Mouse (Mus musculus) CH12.LX (cell line): ENCODE results near the gene Tulp1. TPM values are rescaled to one million over a fixed set of nuclear protein-coding genes. Genes with fewer than 3 reads are reported as not detected.
A peak's percentile ranks its signal among the peaks of the same experiment; 100 is the strongest.

Experiments used
- DNase-seq: peaks from one replicate; pipeline ENCODE4 v3.0.0-alpha.2; 2013; ENCODE audit errors: extremely low read depth
- H3K27ac ChIP-seq: 2 replicates; pipeline ENCODE4 v1.5.1; 2012; ENCODE audit warnings: low read depth, mild to moderate bottlenecking, control low read depth, moderate library complexity; ENCODE audit not compliant: insufficient read depth
- H3K27me3 ChIP-seq: replicated peaks from 2 replicates; pipeline ENCODE3; 2012; ENCODE audit warnings: inconsistent platforms
- H3K36me3 ChIP-seq, 2 experiments: replicated peaks in 1 of 2; 2 replicates each; pipeline versions ENCODE3 to v1.6.1; 2012; ENCODE audit warnings: inconsistent platforms in 1 of 2, low read length in 1 of 2, mild to moderate bottlenecking in 1 of 2, mixed read lengths in 1 of 2, moderate library complexity in 1 of 2; ENCODE audit not compliant: control insufficient read depth in 1 of 2, insufficient read depth in 1 of 2
- H3K4me1 ChIP-seq, 2 experiments: 2 replicates each; pipeline ENCODE4 v1.6.1; 2012; ENCODE audit warnings: inconsistent platforms in 1 of 2, moderate library complexity in 1 of 2; ENCODE audit not compliant: insufficient read depth in 2 of 2, control insufficient read depth in 1 of 2
- H3K4me2 ChIP-seq: 2 replicates; pipeline ENCODE4 v1.6.1; 2012; ENCODE audit warnings: low read depth, mild to moderate bottlenecking, control low read depth; ENCODE audit not compliant: poor library complexity, insufficient read depth, severe bottlenecking
- H3K4me3 ChIP-seq, 3 experiments: fragments of 150-350 bp in 1 of 3; sonication (generic) in 1 of 3; replicated peaks in 1 of 3; 2 replicates each; pipeline versions ENCODE3 to v1.5.1; 2011 to 2012; ENCODE audit warnings: low read depth in 2 of 3, low read length in 2 of 3, mild to moderate bottlenecking in 2 of 3, moderate library complexity in 2 of 3, control low read depth in 1 of 3, improper control_type of control experiment in 1 of 3, inconsistent platforms in 1 of 3, mixed read lengths in 1 of 3; ENCODE audit not compliant: poor library complexity in 1 of 3
- H3K79me2 ChIP-seq: replicated peaks from 2 replicates; pipeline ENCODE4 v1.6.1; 2012; ENCODE audit warnings: mild to moderate bottlenecking, moderate library complexity; ENCODE audit not compliant: control insufficient read depth, poor library complexity, insufficient read depth, severe bottlenecking; ENCODE audit errors: extremely low read depth
- H3K9ac ChIP-seq: 2 replicates; pipeline ENCODE4 v1.6.1; 2012; ENCODE audit warnings: low read depth, mild to moderate bottlenecking, control low read depth, moderate library complexity; ENCODE audit not compliant: insufficient read depth
- H3K9me3 ChIP-seq: replicated peaks from 2 replicates; pipeline ENCODE3; 2012; ENCODE audit warnings: low read length, inconsistent platforms, mixed read lengths
- BHLHE40 ChIP-seq: IDR thresholded peaks from 2 replicates; pipeline ENCODE4 v1.6.1; 2011; ENCODE audit warnings: mild to moderate bottlenecking, low read depth, low read length, improper control_type of control experiment
- CHD2 ChIP-seq: IDR thresholded peaks from 2 replicates; pipeline ENCODE4 v1.6.1; 2011; ENCODE audit warnings: low read length, improper control_type of control experiment
- CTCF ChIP-seq, 2 experiments: IDR thresholded peaks in 1 of 2; conservative IDR thresholded peaks in 1 of 2; 2 replicates each; pipeline ENCODE4 v1.5.1; 2011 to 2012; ENCODE audit warnings: low read depth in 2 of 2, low read length in 2 of 2, improper control_type of control experiment in 1 of 2, inconsistent platforms in 1 of 2, mild to moderate bottlenecking in 1 of 2, moderate library complexity in 1 of 2
- E2F4 ChIP-seq: IDR thresholded peaks from 2 replicates; pipeline ENCODE4 v1.6.1; 2011; ENCODE audit warnings: low read depth, low read length, improper control_type of control experiment; ENCODE audit not compliant: insufficient replicate concordance
- ELF1 ChIP-seq: IDR thresholded peaks from 2 replicates; pipeline ENCODE4 v1.6.1; 2014; ENCODE audit warnings: low read depth, mild to moderate bottlenecking, inconsistent platforms, low read length, improper control_type of control experiment
- EP300 ChIP-seq: IDR thresholded peaks from 2 replicates; pipeline ENCODE4 v1.6.1; 2011; ENCODE audit warnings: low read length, improper control_type of control experiment
- ETS1 ChIP-seq: conservative IDR thresholded peaks from 2 replicates; pipeline ENCODE4 v1.6.1; 2012; ENCODE audit warnings: low read depth, mild to moderate bottlenecking, inconsistent platforms, low read length, improper control_type of control experiment, moderate library complexity
- GABPA ChIP-seq: IDR thresholded peaks from 2 replicates; pipeline ENCODE4 v1.6.1; 2012; ENCODE audit warnings: low read depth, low read length, improper control_type of control experiment, inconsistent platforms; ENCODE audit not compliant: insufficient replicate concordance
- HCFC1 ChIP-seq: IDR thresholded peaks from 2 replicates; pipeline ENCODE4 v1.6.1; 2012; ENCODE audit warnings: low read depth, mild to moderate bottlenecking, inconsistent platforms, low read length, improper control_type of control experiment
- JUN ChIP-seq: IDR thresholded peaks from 2 replicates; pipeline ENCODE4 v1.6.1; 2011; ENCODE audit warnings: low read depth, mild to moderate bottlenecking, low read length, improper control_type of control experiment, moderate library complexity; ENCODE audit not compliant: insufficient read depth
- KAT2A ChIP-seq: IDR thresholded peaks from 2 replicates; pipeline ENCODE4 v1.6.1; 2012; ENCODE audit warnings: low read length, improper control_type of control experiment, inconsistent platforms; ENCODE audit not compliant: insufficient replicate concordance
- MAFK ChIP-seq: IDR thresholded peaks from 2 replicates; pipeline ENCODE4 v1.6.1; 2011; ENCODE audit warnings: low read length, improper control_type of control experiment; ENCODE audit not compliant: insufficient replicate concordance
- MAX ChIP-seq: IDR thresholded peaks from 2 replicates; pipeline ENCODE4 v1.6.1; 2011; ENCODE audit warnings: low read length, improper control_type of control experiment
- MAZ ChIP-seq: IDR thresholded peaks from 2 replicates; pipeline ENCODE4 v1.6.1; 2012; ENCODE audit warnings: low read depth, mild to moderate bottlenecking, inconsistent platforms, low read length, improper control_type of control experiment, moderate library complexity
- MEF2A ChIP-seq: IDR thresholded peaks from 2 replicates; pipeline ENCODE4 v1.6.1; 2014; ENCODE audit warnings: low read depth, mild to moderate bottlenecking, inconsistent platforms, low read length, improper control_type of control experiment, borderline replicate concordance
- MXI1 ChIP-seq: IDR thresholded peaks from 2 replicates; pipeline ENCODE4 v1.6.1; 2011; ENCODE audit warnings: mild to moderate bottlenecking, low read depth, low read length, improper control_type of control experiment
- MYC ChIP-seq: IDR thresholded peaks from 2 replicates; pipeline ENCODE4 v1.6.1; 2011; ENCODE audit warnings: low read depth, mild to moderate bottlenecking, improper control_type of control experiment, low read length
- NELFE ChIP-seq: IDR thresholded peaks from 2 replicates; pipeline ENCODE4 v1.6.1; 2011; ENCODE audit warnings: low read depth, low read length, improper control_type of control experiment
- NRF1 ChIP-seq: IDR thresholded peaks from 2 replicates; pipeline ENCODE4 v1.6.1; 2014; ENCODE audit warnings: low read depth, mild to moderate bottlenecking, inconsistent platforms, low read length, improper control_type of control experiment, moderate library complexity
- POLR2A ChIP-seq: IDR thresholded peaks from 2 replicates; pipeline ENCODE4 v1.6.1; 2011; ENCODE audit warnings: low read depth, mild to moderate bottlenecking, improper control_type of control experiment, low read length
- RAD21 ChIP-seq: IDR thresholded peaks from 2 replicates; pipeline ENCODE4 v1.6.1; 2011; ENCODE audit warnings: low read depth, mild to moderate bottlenecking, low read length, improper control_type of control experiment, moderate library complexity
- RCOR1 ChIP-seq: conservative IDR thresholded peaks from 2 replicates; pipeline ENCODE4 v1.6.1; 2012; ENCODE audit warnings: low read depth, mild to moderate bottlenecking, inconsistent platforms, low read length, improper control_type of control experiment
- SIN3A ChIP-seq: IDR thresholded peaks from 2 replicates; pipeline ENCODE4 v1.6.1; 2012; ENCODE audit warnings: low read length, improper control_type of control experiment, inconsistent platforms
- SMC3 ChIP-seq: IDR thresholded peaks from 2 replicates; pipeline ENCODE4 v1.6.1; 2011; ENCODE audit warnings: low read depth, low read length, improper control_type of control experiment
- TCF12 ChIP-seq: IDR thresholded peaks from 2 replicates; pipeline ENCODE4 v1.6.1; 2014; ENCODE audit warnings: low read depth, mild to moderate bottlenecking, inconsistent platforms, low read length, improper control_type of control experiment
- ZC3H11A ChIP-seq: IDR thresholded peaks from 2 replicates; pipeline ENCODE4 v1.6.1; 2012; ENCODE audit warnings: low read depth, mild to moderate bottlenecking, inconsistent platforms, low read length, improper control_type of control experiment
- ZKSCAN1 ChIP-seq: IDR thresholded peaks from 2 replicates; pipeline ENCODE4 v1.6.1; 2012; ENCODE audit warnings: low read depth, inconsistent platforms, low read length, improper control_type of control experiment, borderline replicate concordance
- dilution Hi-C: fragments of 300-500 bp; cut with MboI; formaldehyde crosslinking; loops from 2 replicates; pipeline ENCODE4 v1.14.3; 2020; ENCODE audit warnings: low sequenced_read_pairs; ENCODE audit not compliant: extremely low pct_unique_long_range_greater_than_20kb, extremely low pct_ligation_motif_present
- in situ Hi-C: fragments of 300-500 bp; cut with MboI; formaldehyde crosslinking; loops from 3 replicates; pipeline ENCODE4 v1.14.3; 2019; ENCODE audit warnings: low sequenced_read_pairs, low pct_ligation_motif_present, low pct_unique_long_range_greater_than_20kb, mixed read lengths
- polyA plus RNA-seq: library from polyadenylated mRNA; unstranded; fragments of >175 nt; gene quantifications from 2 replicates; pipeline ENCODE4 v1.2.1, GENCODE M21; 2012; ENCODE audit warnings: low read depth; ENCODE audit not compliant: insufficient read length
- total RNA-seq, 2 experiments: library from RNA; depleted of rRNA; stranded (reverse); fragments of 300-350 nt in 1 of 2; fragments of >200 nt in 1 of 2; gene quantifications; 2 replicates each; pipeline ENCODE4 v1.2.3; 2012 to 2014

The Tulp1 gene
- total and polyA plus RNA-seq, 3 experiments = not detected

DNA sequence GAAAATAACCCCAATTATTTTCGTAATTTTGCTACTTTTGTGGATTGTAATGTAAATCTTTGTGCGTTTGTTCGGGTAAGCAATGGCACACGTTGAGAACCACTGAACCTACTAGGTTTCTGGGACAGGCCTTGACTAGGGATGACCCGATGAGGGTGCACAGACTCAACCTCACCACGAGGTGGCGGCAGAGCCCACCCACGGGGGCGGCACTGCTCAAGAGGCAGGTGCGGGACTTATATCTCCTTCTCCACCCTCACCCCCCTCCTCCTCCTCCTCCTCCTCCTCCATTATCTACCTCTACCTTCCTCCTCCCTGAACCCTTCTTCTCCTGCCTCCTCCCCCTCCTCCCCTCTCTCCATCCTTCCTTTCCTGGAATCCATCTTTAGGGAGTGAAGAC is 8.8 kb upstream of the Tulp1 start:
- in situ Hi-C loops (loop anchor here (10.0 kb wide), 1 partner anchor 161 kb away; the partner anchor contains the start of gene Armc12), dilution Hi-C loops (no loop called here)
- peaks cover 0 to 4% of the 10 kb centered on the region in 2 experiments; a peak in 1 of 4 replicates for H3K4me1 ChIP-seq
- H3K79me2 ChIP-seq = no peaks in the 10 kb centered on the region
- H3K27me3 ChIP-seq = peaks cover 8% of the 10 kb centered on the region
- no peak overlapping the region for H3K4me3 ChIP-seq
- no peak overlapping the region for H3K27ac ChIP-seq
- no peaks in the 10 kb centered on the region for H3K36me3 ChIP-seq
- TF ChIP-seq BHLHE40 (peak; percentile 42; the same call in 1 of the 2 replicates), MEF2A (no peak), TCF12 (0 out of 2 replicates have a peak, but pooled peaks have one; percentile 36), ETS1 (no peak), NELFE (0 out of 2 replicates have a peak, but pooled peaks have one; percentile 32), ZC3H11A (peak; percentile 38; the same call in 1 of the 2 replicates), JUN (no peak), SIN3A (no peak), SMC3 (peak; percentile 86), MAX (no peak), MAZ (0 out of 2 replicates have a peak, but pooled peaks have one; percentile 34), E2F4 (no peak), RCOR1 (no peak), RAD21 (peak; percentile 85), KAT2A (no peak), NRF1 (no peak; the same call in 1 of the 2 replicates), MYC (peak; percentile 41; the same call in 1 of the 2 replicates), HCFC1 (no peak), MXI1 (0 out of 2 replicates have a peak, but pooled peaks have one; percentile 41), CTCF (conservative IDR thresholded peaks at IDR 0.05 in 1 of 2, IDR thresholded peaks at IDR 0.05 in 1 of 2; ENCODE audit: low read depth in 2 of 2, low read length in 2 of 2) (peak; percentile 65 to 91), CHD2 (no peak)
- TF ChIP-seq, all 38 proteins: peak for 10
- Histone ChIP-seq H3K9me3 (no peaks in the 10 kb centered on the region), H3K9ac (no peak overlapping the region), H3K4me2 (peak overlapping the region; percentile 68)
- DNase-seq = peak; percentile 64

DNA sequence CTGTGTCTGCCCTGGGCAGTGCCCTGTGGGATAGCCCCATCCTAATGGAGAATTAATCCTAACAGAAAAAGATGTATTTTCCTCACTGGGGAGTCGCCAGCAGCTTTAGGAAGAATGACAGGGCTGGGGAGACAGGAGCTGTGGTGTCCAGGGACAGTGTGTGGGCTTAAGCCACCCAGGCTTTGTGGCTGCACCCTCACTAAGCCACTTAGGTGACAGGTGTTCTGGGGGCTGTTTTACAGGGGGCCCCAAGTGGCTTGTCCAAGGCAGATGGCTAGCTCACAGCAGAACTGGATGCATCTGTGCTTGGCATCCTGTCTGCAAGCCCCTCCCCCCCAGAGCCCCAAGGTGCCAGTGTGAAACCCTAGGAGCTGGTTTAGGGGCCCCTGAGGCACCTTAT is 6.9 kb upstream of the Tulp1 start:
- peaks cover 4 to 5% of the 10 kb centered on the region in 2 experiments; a peak in 1 of 4 replicates for H3K4me1 ChIP-seq
- H3K36me3 ChIP-seq = no peaks in the 10 kb centered on the region
- no peak overlapping the region for H3K27ac ChIP-seq
- no peak for TF ChIP-seq GABPA
- no peak for TF ChIP-seq ZC3H11A
- no peak for TF ChIP-seq RAD21
- no peak for TF ChIP-seq MAZ
- TF ChIP-seq EP300 = no peak
- no peak for TF ChIP-seq MEF2A
- no peak for TF ChIP-seq MAFK
- TF ChIP-seq POLR2A = no peak
- no peak for TF ChIP-seq ZKSCAN1
- TF ChIP-seq ELF1 = no peak
- TF ChIP-seq ETS1 = no peak
- no peak for TF ChIP-seq TCF12
- peaks cover 16% of the 10 kb centered on the region for H3K27me3 ChIP-seq
- in situ Hi-C loops (loop anchor here (10.0 kb wide), 1 partner anchor 163 kb away; the partner anchor contains the start of gene Armc12), dilution Hi-C loops (no loop called here)
- H3K9me3 ChIP-seq = no peaks in the 10 kb centered on the region
- no peak overlapping the region for H3K9ac ChIP-seq
- no peak overlapping the region for H3K4me2 ChIP-seq
- H3K79me2 ChIP-seq = no peaks in the 10 kb centered on the region
- no peak overlapping the region for H3K4me3 ChIP-seq
- no peak for DNase-seq
